Mouse (Mus musculus) heart, embryonic 11.5 days (tissue): ENCODE measurements at regions not wholly inside any gene's neighbourhood (a gene's known extent, or its start where the extent isn't known, plus 50 kb on each side); places are given as distances from the start of the nearest gene placed in this dataset.

Experiments
- ATAC-seq: fragments of 200-750 bp; cut with Nextera tagmentation; replicated peaks from 2 replicates; pipeline ENCODE4 v1.8.0; 2017; ENCODE audit warnings: moderate library complexity; ENCODE audit not compliant: insufficient number of reproducible peaks, low FRiP score, low TSS enrichment
- H3K27ac ChIP-seq: fragments of 300-500 bp; sonication (generic); 2 replicates; pipeline ENCODE4 v1.5.1; 2014; ENCODE audit warnings: mild to moderate bottlenecking, low read depth, low read length
- H3K27me3 ChIP-seq: fragments of 300-500 bp; sonication (generic); 2 replicates; pipeline ENCODE4 v1.6.1; 2014; ENCODE audit warnings: mild to moderate bottlenecking, low read length, mixed read lengths; ENCODE audit not compliant: control insufficient read depth, insufficient read depth
- H3K36me3 ChIP-seq: fragments of 300-500 bp; sonication (generic); 2 replicates; pipeline ENCODE4 v1.6.1; 2014; ENCODE audit warnings: mild to moderate bottlenecking, low read length, moderate library complexity, mixed read lengths; ENCODE audit not compliant: control insufficient read depth, insufficient read depth
- H3K4me1 ChIP-seq: fragments of 300-500 bp; sonication (generic); 2 replicates; pipeline ENCODE4 v1.6.1; 2014; ENCODE audit warnings: low read length; ENCODE audit not compliant: control insufficient read depth, insufficient read depth
- H3K4me2 ChIP-seq: fragments of 300-500 bp; sonication (generic); 2 replicates; pipeline ENCODE4 v1.6.1; 2014; ENCODE audit warnings: mild to moderate bottlenecking, moderate library complexity
- H3K4me3 ChIP-seq: fragments of 300-500 bp; sonication (generic); 2 replicates; pipeline ENCODE4 v1.5.1; 2014; ENCODE audit warnings: low read depth, low read length
- H3K9ac ChIP-seq: fragments of 300-500 bp; sonication (generic); 2 replicates; pipeline ENCODE4 v1.6.1; 2014; ENCODE audit warnings: mild to moderate bottlenecking, low read depth, low read length, moderate library complexity
- H3K9me3 ChIP-seq: fragments of 300-500 bp; sonication (generic); replicated peaks from 2 replicates; pipeline ENCODE4 v1.6.1; 2016; ENCODE audit warnings: low read length; ENCODE audit not compliant: control insufficient read depth
- WGBS: fragments of 180-500 bp; shearing (Covaris S2); extraction: QIAGEN DNeasy Blood & Tissue Kit; methylation state at CpG from one replicate; pipeline ENCODE4 v1.1.7; 2014; ENCODE audit not compliant: insufficient replicate concordance; 5-methylcytosine and 5-hydroxymethylcytosine counted together

DNA sequence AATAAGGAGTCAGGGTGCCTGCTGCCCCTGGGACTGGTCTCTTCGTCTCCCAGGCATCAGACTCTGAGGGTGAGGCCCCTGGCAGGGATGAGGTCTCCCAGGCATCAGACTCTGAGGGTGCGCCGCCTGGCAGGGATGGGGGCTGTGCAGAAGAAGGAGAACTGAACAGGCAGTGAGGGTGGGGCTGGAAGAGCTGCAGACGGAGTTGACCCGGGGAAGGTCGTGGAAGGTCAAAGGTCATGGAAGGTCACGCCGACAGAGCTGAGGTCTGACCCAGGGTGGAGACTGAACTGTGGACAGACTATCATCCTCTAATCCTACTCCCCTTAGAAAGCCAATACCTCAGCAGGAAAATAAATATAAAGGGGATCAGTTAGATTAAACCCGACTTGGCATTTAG lies 50.6 kb upstream of the Grik3 start:
- ATAC-seq, result no peak
- Histone ChIP-seq H3K27ac (no peak overlapping the region), H3K9me3 (no peaks in the 10 kb centered on the region), H3K4me1 (no peaks in the 10 kb centered on the region), H3K36me3 (no peaks in the 10 kb centered on the region), H3K9ac (no peak overlapping the region), H3K4me2 (no peak overlapping the region), H3K27me3 (0 out of 2 replicates have a peak, but pooled peaks cover 1% of the 10 kb centered on the region), H3K4me3 (no peak overlapping the region)
- 46% methylated on average over 9 of the region's 9 CpGs for WGBS

DNA sequence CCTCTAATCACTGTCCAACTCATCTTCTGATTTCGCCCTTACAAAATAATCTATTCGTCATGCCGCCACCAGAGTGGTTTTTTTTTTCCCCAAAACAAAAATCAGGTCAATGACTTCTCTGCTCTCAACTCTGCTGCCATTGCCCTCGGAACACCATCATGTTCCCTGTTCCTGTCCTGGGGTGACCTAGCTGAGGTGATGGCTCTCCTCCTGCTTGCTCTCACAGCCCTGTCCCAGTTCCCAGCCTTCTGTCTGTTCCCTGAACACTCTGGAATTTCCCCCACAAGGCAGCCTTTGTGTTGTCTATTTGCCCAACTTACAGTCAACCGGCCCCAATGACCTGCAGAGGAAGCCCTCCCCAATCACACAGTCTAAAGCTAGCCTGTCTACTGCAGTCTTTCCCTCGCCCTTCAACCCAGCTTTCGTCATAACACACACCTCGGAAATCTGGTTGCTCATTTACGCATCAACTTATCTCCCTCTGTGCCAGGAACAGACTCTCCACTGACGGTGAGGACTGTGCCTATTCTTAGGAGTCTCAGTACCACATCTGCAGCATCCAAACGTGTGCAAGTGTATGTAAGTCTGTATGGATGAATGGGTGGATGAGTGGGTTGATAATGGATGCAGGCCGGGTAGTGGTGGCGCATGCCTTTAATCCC lies 53.2 kb upstream of the Grik3 start:
- Histone ChIP-seq H3K4me2 (no peak overlapping the region), H3K27ac (no peak overlapping the region), H3K9me3 (no peaks in the 10 kb centered on the region), H3K27me3 (no peaks in the 10 kb centered on the region), H3K4me3 (no peak overlapping the region), H3K36me3 (no peaks in the 10 kb centered on the region), H3K9ac (no peak overlapping the region), H3K4me1 (no peaks in the 10 kb centered on the region)
- ATAC-seq, result no peak
- 63% methylated on average over 13 of the region's 13 CpGs for WGBS

DNA sequence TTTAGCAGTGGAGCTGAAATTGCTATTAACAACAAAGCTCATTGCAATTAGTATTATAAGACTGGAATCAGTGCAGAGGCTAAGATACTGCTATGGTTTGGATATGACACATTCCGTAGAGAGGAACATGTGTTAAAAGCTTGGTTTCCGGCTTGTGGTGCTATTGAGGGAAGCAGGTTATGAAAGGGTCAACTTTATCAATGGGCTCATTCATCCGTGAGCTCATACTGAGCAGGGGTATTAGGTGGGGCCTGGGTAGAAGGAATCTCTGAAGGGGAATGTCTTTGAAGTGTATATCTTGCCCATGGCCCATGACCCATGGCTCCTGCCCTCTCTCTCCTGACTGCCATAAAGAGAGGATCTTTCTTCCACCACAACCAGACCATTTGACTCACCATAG lies 57.0 kb upstream of the Grik3 start:
- WGBS, result 63% methylated on average over 3 of the region's 3 CpGs
- Histone ChIP-seq H3K9me3 (no peaks in the 10 kb centered on the region), H3K27me3 (no peaks in the 10 kb centered on the region), H3K4me1 (no peaks in the 10 kb centered on the region), H3K4me2 (no peak overlapping the region), H3K36me3 (no peaks in the 10 kb centered on the region), H3K27ac (no peak overlapping the region), H3K4me3 (no peak overlapping the region), H3K9ac (no peak overlapping the region)
- ATAC-seq, result no peak

DNA sequence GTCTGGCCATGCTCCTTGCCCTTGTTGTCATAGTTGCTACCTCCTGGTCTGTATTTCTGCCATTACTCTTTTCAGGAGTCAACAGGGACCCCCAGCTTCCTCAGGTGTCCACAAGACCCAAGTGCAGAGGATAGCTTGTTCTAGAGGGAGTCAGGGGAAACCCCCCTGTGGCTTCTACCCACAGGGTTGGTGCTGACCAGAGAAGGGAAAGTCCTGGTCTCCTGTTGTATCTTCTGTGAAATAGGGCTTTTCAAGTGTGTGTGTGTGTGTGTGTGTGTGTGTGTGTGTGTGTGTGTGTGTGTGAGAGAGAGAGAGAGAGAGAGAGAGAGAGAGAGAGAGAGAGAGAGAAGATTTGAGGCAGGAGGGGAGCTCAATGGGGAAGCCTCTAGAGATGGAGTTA lies 58.9 kb upstream of the Grik3 start:
- Histone ChIP-seq H3K27me3 (no peaks in the 10 kb centered on the region), H3K4me3 (no peak overlapping the region), H3K9ac (no peak overlapping the region), H3K9me3 (no peaks in the 10 kb centered on the region), H3K36me3 (no peaks in the 10 kb centered on the region), H3K4me2 (no peak overlapping the region), H3K4me1 (no peaks in the 10 kb centered on the region), H3K27ac (no peak overlapping the region)
- ATAC-seq, result no peak

DNA sequence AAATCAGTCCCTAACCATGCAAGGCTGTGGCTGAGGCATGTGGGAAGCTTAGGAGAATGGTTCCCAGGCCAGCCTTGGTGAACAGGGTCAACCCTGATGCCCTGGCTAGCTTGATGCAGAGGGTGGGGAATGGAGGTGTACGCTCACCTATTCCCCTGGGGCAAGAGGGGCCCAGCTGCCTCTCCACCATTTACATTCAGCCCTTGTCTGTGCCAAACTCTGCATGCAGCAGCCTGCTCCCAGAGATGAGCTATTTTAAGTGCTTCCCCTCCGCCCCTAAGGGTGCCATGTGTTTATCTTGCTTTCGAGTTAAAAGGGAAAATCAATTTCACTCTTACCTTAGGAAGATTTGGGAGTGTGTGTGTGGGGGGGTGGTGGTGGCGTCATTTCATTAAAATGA lies 59.7 kb upstream of the Grik3 start:
- no peak overlapping the region for H3K4me2 ChIP-seq
- H3K4me1 ChIP-seq, result no peaks in the 10 kb centered on the region
- no peak overlapping the region for H3K4me3 ChIP-seq
- ATAC-seq, result no peak
- no peaks in the 10 kb centered on the region for H3K9me3 ChIP-seq
- 60% methylated on average over 4 of the region's 4 CpGs for WGBS
- H3K27me3 ChIP-seq, result no peaks in the 10 kb centered on the region
- no peaks in the 10 kb centered on the region for H3K36me3 ChIP-seq
- no peak overlapping the region for H3K27ac ChIP-seq
- no peak overlapping the region for H3K9ac ChIP-seq

DNA sequence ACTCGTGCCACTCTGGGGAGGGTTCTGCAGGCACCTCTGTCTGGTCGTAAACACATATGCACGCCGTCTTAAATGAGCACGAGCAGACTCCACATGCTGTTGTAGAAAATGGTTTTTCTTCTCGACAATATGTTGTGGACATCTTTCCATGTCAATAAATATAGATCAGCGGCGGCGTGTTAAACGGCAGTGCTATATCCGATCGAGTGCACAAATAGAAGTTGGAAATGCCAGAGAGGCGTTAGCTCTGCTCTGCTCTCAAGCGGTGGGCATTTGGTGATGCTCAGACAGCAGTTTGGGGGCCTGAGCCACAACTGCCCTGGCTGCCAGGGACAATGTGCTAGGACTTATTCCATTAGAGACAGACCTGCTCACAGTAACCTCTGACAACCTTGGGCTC lies 61.8 kb upstream of the Grik3 start:
- Histone ChIP-seq H3K9me3 (no peaks in the 10 kb centered on the region), H3K27ac (no peak overlapping the region), H3K27me3 (0 out of 2 replicates have a peak, but pooled peaks cover 2% of the 10 kb centered on the region), H3K9ac (no peak overlapping the region), H3K36me3 (no peaks in the 10 kb centered on the region), H3K4me2 (no peak overlapping the region), H3K4me1 (no peaks in the 10 kb centered on the region), H3K4me3 (no peak overlapping the region)
- ATAC-seq, result no peak
- 89% methylated on average over 14 of the region's 14 CpGs for WGBS

DNA sequence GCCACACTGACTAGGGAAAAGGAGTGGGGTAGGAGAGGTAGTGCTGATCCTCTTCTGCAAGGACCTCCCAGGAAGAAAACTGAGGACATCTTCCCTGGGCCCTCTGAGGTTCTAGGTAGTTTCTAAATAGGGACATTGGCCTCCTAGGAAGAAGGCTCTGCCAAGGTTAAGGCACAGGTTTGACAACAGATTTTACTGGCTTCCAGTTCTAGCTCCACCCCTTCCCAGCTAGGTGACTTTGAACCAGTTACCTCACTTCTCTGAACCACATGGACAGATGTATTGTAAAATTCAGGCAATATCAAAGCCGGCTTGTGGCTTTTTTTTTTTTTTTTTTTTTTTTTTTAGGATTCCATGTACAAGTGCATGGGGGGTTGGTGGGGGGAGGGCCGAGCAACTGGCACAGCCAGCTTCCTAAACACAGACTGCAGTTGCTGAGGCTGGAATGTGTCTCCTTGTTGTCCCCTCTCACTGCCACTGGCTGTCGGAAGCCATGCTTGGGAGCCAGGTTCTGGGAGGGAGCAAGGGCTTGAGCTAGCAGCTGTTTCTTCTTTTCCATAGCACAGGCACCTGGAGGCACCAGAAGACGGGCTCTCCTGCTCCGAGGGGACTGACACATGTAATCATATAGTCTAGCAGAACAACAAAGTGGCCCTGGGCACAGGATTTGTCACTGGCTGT lies 69.8 kb upstream of the Grik3 start:
- WGBS, result 50% methylated on average over 5 of the region's 5 CpGs
- Histone ChIP-seq H3K4me1 (no peaks in the 10 kb centered on the region), H3K27ac (no peak overlapping the region), H3K9ac (no peak overlapping the region), H3K27me3 (peaks cover 10% of the 10 kb centered on the region; the same call in 1 of the 2 replicates), H3K36me3 (no peaks in the 10 kb centered on the region), H3K9me3 (no peaks in the 10 kb centered on the region), H3K4me2 (no peak overlapping the region), H3K4me3 (no peak overlapping the region)
- no peak for ATAC-seq

DNA sequence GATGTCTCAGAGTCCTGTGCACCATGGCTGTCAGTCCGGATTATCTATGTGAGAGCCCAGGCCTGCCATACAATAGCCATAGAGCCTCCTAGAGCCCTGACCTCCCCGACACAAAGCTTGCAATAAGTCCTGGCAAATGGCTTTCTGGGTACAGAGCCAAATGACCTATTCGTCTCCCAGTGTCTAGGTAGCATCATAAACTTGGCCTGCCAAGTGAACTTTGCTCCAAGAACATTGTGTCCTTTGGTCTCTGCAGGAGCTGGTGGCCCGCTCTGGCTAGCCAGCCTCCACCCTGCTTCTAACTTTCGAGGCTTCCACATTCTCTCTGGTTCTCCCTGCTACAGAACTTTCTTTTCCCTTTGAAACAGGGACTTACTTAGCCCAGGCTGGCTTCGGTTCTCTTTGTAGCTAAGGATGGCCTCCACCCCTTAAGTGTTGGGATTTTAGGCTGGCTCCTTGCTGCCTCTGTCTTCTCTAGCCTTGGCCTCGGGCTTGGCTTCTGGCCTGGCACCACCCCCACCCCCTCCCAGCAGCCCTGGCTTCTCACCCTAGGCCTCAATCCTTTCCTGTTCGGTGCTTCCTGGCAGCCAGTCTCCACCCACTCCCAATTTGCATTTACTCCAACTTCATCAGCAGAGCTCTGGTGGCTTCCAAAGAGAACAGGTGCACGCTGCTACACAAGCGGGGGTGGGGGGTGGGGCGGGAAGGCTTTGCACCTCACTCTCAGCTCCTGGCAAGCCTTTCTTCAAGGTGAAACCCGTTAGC lies 70.8 kb upstream of the Grik3 start:
- no peak overlapping the region for H3K4me3 ChIP-seq
- H3K36me3 ChIP-seq, result no peaks in the 10 kb centered on the region
- H3K9ac ChIP-seq, result no peak overlapping the region
- H3K4me2 ChIP-seq, result no peak overlapping the region
- no peak overlapping the region for H3K27ac ChIP-seq
- H3K27me3 ChIP-seq, result peaks cover 8% of the 10 kb centered on the region; the same call in 1 of the 2 replicates
- H3K9me3 ChIP-seq, result no peaks in the 10 kb centered on the region
- no peaks in the 10 kb centered on the region for H3K4me1 ChIP-seq
- 46% methylated on average over 12 of the region's 12 CpGs for WGBS
- ATAC-seq, result no peak
